Mouse (Mus musculus) CD8-positive naive resting alpha-beta T cell, adult 2 months (primary cell): ENCODE measurements at regions not wholly inside any gene's neighbourhood (a gene's known extent, or its start where the extent isn't known, plus 50 kb on each side); places are given as distances from the start of the nearest gene placed in this dataset.

Experiments
- DNase-seq, 2 experiments: peaks; one replicate each; pipeline ENCODE4 v3.0.0; 2022; ENCODE audit warnings: low read depth in 2 of 2, low spot score in 2 of 2

GRCm38 (mm10) chr4:31608811-31609210 is 355.1 kb upstream of the Map3k7 start:
- no peak for DNase-seq

DNA sequence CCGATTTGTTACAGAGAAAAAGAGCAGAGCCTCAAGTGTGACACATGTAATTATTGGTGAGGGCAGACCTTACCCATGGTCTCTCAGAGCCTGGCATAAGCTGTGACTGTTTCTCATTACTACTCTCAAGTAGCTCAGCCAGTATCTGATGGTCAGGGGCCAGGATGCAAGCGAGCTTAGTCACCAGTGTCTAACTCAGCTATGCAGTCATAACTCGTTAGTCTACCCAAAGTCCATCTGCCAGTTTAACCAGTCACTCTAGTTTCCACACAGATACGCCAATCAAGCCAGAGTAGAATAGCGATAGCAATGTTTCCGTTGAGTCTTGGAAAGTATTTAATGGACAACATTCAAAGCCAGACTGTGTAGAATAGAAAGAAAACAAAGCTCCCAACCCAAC is 354.3 kb upstream of the Map3k7 start:
- no peak for DNase-seq

GRCm38 (mm10) chr4:31612147-31612824 is 351.6 kb upstream of the Map3k7 start:
- no peak for DNase-seq

- DNase-seq, result no peak
Observed at GRCm38 (mm10) chr4:31612825-31613514, 350.9 kb upstream of the Map3k7 start.

- no peak for DNase-seq
Observed at GRCm38 (mm10) chr4:31617572-31617971, 346.3 kb upstream of the Map3k7 start.

- no peak for DNase-seq
Observed at GRCm38 (mm10) chr4:31618026-31618425, 345.9 kb upstream of the Map3k7 start.

DNA sequence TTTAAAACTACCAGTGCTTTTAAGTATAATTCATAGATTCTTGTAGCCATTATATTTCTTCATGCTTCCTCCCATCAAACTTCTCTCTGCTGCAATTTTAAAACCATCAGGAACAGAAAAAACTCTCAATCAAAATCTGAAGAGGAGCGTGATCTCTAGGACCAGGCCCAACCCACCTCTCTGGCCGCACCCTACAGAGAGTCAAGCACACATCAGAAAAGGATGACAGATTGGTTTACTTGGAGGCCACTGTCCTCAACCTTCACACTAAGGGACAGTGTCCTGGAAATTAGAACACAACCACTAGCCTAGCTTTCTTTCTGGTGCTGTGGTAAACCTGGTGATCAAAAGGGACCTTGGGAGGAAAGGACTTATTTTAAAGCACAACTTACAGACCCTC is 342.7 kb upstream of the Map3k7 start:
- no peak for DNase-seq

GRCm38 (mm10) chr4:31627053-31627452 is 336.8 kb upstream of the Map3k7 start:
- DNase-seq, result no peak

DNA sequence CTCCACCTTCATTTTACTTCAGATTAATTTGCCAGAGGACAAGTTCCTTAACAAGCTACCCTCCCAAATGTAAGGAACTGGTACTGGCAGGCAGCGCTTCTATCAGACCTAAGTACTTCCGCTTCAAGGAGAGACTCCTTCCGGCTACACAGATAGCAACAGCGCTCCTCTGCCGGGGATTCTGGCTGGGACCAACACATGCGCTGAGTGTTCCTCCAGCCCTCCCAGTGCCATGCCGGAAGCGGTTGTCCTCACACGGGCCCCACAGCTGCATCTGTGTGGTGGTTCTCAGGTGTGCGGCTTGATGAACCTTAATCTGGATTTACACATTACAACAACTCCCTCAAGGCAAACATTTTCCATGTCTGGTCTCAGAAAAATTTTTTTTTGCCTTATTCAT is 336.1 kb upstream of the Map3k7 start:
- no peak for DNase-seq

DNA sequence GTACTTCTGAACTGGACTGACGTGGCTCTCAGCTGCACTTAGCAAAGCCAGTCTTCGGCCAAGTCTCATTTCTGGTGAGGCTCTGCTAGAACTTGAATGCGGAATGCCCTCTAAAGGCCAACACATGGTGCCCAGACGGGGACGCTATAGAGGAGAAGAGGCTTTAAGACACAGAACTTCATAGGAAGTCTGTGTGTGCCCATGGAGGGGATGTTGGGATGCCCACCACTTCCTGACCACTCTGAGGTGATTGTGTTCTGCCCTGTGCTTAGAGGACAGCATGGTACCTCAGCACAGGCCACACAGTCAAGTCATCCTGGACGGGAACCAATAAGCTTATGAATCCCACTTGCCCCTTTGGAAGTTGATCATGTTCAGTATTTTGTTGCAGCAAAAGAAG is 325.3 kb upstream of the Map3k7 start:
- DNase-seq, result no peak

GRCm38 (mm10) chr4:31642161-31642560 is 321.7 kb upstream of the Map3k7 start:
- DNase-seq, result no peak

DNA sequence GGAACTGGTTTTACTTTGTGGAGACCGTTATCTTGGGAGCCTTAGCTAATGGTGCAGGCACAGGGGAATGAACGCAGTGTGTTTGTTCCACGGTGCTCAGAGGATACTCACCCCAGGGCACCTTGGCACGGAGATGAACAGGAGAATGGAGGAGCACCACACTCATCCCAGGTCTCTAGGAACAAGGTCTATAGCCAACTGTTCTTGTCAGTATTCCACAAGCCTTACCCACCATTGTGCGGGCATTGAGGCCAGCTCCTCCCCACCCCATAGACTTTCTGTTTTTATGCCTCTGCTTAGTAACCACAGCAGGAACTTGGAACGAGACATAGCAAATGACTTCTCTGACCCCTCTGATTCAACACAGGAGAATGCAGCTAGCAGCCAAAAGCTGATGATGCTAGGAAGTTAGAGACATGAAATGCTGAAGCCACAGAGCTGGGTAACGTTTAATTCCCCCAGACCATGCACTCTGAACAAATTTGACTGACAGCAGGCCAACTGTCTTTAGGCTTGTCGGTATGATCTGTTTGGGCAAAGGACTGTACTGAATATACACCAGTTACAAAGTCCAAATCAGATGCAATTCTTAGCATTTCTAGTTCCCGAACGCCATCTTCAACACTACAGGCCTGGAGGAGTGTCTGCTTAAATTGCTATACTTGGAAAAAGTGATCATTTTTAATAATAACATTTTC is 321.2 kb upstream of the Map3k7 start:
- no peak for DNase-seq

- DNase-seq, result no peak
Observed at GRCm38 (mm10) chr4:31648631-31649368, 315.1 kb upstream of the Map3k7 start.

DNA sequence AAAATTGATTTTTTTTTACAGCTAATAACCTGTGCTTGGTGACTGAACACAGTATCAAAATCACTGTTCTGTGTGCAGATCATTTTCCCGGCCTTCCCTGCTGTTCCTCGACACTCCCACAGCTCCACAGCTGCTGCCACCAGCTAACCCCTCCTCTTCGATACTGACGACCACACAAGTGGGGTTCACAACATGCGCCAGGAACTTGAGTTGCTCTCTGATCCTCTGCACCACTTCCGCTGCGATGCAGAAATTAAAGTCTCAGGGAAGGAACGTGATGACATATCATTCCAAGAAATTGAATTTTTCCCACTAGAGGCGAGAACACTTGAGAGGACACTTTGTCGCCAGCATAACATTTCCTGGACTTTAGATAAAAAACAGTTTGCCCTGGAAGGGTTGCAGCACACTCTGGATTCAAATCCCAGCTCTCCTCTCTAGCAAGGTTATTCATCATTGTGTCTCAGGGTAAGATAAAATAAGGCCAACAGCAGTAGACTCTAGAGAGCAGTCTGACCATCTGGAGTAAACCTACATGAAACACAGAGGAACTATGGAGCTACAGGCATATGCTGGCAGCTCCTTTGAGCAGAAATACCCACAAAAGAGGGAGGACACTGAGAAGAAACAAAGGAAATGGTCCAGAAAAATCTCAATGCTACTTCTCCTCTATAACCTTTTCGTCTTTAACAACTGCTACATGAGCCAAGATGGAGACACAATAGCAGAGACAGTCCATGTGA is 308.4 kb upstream of the Map3k7 start:
- DNase-seq, result no peak

- no peak for DNase-seq
Observed at GRCm38 (mm10) chr4:31656111-31656510, 307.8 kb upstream of the Map3k7 start.

DNA sequence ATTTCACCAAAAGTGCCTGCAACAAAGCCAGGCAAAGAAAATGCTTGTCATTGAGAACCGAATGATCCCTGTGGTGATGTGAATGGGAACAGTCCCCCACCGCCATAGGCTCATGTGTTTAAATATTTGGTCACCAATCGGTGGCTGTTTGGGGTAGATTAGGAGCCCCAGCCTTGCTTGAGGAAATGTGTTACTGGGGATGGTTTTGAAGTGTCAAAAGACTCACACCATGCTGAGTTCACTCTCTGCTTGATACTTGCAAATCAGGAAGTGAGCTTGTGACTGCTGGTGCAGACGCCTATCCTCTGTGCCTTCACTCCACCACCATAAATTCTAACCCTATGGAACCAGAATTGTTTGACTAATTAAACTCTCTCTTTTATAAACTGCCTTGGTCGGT is 305.1 kb upstream of the Map3k7 start:
- DNase-seq, result no peak

DNA sequence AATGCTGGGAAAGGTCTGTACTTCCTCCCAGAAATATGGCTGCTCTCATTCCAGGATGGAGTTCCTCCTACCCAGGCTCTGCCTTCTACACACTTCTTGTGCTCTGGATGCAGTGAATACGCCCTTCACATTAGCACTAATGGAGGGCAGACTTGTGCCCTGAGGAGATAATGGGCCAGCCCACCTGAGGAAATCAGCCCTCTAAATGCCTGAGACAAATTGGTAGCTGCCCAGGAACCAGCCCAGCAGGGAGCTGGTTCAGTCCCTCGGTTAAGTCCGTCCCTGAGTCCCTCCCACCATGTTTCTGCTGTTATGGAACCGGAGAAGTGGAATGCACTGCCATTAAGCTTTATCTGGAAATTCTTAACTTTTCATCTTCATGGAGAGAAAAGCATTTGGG is 303.0 kb upstream of the Map3k7 start:
- no peak for DNase-seq

- no peak for DNase-seq
Observed at GRCm38 (mm10) chr4:31671530-31672170, 292.2 kb upstream of the Map3k7 start.

DNA sequence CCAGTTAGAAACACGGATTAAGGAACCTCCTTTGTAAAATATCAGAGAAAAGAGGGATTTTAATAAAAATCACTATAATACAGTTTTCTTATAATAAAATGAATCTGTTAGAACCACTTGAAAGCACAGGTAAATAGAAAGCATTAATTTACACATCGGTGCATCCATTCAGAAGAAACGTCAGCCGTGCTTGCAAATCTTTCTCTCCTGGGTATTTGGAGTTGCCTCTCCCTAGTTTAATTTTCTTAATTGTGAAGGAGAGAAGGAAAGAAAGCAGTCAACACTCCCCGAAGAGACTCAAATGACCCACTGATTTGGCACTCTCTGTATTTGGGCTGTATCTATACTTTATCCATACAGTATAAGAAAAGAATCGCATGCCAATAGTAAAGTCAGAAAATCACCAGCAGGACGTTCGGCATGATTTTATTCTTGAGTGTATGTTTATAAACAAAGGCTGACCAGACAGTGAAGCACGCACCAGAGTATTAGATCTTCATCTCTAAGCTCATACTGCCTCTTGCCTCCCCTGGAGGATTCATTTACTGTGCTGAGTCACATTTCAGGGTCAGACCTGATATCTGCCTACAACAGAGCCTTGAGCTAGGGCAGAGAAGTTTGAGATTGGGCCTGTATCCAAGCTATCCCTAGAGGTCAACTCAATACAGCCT is 291.6 kb upstream of the Map3k7 start:
- DNase-seq, result no peak

DNA sequence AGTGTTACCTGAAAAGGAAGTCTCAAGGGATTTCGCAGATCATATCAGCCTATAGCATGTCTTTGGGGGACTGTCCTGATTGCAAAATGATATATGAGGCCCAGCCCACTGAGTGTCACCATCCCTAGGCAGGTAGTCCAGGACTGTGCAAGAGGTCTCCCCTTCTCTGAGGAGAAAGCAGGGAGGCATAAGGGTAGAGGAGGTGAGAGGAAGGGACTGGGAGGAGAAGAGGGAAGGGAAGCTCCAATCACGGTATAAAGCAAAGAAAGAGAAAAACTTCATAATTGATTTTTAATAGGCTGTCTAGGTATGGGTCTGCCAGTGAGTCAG is 291.1 kb upstream of the Map3k7 start:
- no peak for DNase-seq
